Mouse (Mus musculus) adrenal gland, adult 10 weeks (tissue): ENCODE results near the gene Cnn3. TPM values are rescaled to one million over a fixed set of nuclear protein-coding genes. Genes with fewer than 3 reads are reported as not detected.

Experiments used
- polyA plus RNA-seq: library from polyadenylated mRNA; stranded (reverse); fragments of 350-450 nt; fragmentation: Illumina TruSeq; extraction: RNeasy Lipid Tissue Mini Kit (QIAGEN cat#74804); gene quantifications from one replicate; pipeline ENCODE4 v1.2.3, GENCODE M21; 2014; ENCODE audit warnings: low read depth, low replicate concordance

Gene Cnn3
- polyA plus RNA-seq = 379 TPM

GRCm38 (mm10) chr3:121425861-121426620, at the start of gene Cnn3:
Cnn3 (plus strand) TSS chr3:121426497.

Other genes starting within 250 kb of the Cnn3 start
- 145 TPM for gene Tmem56, start 143.4 kb upstream of the Cnn3 start, polyA plus RNA-seq
- 69.1 TPM for gene Alg14, start 134.7 kb upstream of the Cnn3 start, polyA plus RNA-seq
- gene Slc44a3, start 105.9 kb downstream of the Cnn3 start, polyA plus RNA-seq = 93.4 TPM
- not detected for gene 4930432M17Rik, start 244.3 kb downstream of the Cnn3 start, polyA plus RNA-seq